Mouse (Mus musculus): ENCODE results near the gene Pbx1.

Gene Pbx1

DNA sequence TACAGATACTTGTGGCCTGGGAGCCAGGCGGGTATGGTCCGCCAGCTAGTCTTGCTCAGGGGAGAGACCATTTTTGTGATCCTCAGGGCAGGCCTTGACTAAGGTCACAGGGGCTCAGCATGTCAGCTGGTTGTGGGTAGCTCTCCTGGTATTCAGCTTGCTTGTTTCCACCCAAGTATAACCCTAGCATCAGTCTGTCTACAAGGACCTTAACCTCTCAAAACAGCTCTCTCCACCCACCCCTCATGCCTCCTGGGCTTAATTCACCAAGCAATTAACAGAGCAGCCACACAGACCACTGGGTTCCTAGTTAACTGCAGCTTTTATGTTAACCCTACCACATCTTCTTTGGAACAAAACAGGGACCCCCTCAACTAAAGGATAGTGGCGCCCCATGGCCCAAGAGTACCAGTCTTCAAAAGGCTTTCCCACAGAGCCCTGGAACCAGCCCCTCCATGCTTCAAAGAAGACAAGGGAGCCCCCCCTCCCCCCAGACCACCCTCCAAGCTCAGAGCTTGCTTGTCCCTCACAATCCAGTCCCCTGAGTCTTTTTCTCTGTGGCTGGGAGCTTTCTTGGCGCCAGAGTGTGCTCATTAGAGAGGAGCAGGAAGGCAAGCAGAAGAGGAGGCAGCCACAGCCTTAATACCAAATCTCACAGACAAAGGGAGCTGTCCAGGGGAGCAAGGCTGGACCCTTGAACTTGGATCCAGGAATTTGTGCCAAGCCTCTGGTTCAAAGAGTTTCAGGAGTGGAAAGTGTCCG is 48.1 kb downstream of the Pbx1 start:
- no peak for DNase-seq (ENCODE audit: low spot score)

DNA sequence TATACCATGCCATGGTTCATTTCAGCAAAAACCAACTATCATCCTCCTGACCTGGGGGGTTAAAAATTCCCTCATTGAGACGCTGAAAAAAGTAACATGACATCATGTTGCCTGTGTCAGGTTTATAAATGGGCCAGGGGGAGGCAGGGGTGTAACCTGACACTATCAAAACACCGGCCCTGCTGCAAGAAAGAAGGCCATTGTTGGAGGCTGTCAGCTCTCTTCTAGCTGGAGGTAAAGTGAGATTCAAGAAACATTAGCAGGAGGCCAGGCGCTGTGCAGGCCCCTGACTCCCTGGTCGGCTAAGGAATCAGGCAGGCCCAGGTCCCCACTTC is 49.3 kb downstream of the Pbx1 start:
- no peak for DNase-seq (ENCODE audit: low spot score)

DNA sequence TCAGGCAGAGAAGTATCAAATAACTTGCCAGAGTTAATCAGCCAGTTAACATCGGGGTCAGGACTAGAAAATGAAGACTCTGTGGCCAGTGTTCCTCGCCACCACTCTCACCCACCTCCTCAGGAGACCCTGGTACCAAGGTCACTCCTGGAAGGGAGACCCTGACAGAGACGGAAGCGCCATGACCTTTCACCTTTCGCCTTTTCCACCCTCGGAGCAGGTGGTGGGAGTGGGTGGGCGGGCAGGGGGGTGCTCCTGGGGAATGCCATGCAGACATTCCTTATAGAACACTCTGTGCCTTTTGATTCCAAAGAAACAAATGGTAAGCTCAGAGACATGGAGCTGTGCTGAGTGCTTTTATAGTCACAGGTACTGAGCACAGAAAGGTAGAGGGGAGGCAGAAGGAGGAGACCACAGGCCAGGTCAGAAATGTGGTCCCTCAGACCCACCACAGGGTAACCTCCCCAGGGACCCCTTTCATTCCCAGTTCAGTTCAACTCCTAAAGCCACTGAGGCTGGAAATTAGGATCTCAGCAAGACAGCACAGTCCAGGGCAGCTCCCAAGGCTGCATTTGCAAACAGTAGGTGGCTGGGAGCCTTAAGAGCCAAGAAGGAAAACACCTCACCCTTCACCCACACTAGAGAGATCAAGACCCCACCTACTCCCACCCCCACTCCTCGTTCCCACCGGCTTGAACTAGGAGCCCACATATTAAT is 49.8 kb downstream of the Pbx1 start:
- no peak for DNase-seq (ENCODE audit: low spot score)

DNA sequence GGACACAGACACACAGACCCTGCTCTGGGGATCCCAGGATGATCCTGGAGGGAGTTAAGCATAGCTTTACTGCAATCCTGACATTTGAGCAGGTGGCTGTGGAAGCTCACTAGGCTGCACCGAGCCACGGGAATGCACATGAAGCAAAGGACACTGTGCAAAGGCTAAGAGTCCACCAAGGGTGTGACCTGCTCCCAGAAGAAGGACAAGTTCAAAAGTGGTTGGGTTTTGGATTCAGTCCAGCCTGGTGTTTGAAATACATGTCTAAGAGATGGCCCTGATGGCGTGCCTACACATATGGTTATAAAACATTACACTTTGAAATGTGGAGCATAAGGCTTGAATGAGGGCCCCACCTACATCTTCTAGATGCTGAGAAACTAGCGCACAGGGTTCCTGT is 50.6 kb downstream of the Pbx1 start:
- no peak for DNase-seq (ENCODE audit: low spot score)

DNA sequence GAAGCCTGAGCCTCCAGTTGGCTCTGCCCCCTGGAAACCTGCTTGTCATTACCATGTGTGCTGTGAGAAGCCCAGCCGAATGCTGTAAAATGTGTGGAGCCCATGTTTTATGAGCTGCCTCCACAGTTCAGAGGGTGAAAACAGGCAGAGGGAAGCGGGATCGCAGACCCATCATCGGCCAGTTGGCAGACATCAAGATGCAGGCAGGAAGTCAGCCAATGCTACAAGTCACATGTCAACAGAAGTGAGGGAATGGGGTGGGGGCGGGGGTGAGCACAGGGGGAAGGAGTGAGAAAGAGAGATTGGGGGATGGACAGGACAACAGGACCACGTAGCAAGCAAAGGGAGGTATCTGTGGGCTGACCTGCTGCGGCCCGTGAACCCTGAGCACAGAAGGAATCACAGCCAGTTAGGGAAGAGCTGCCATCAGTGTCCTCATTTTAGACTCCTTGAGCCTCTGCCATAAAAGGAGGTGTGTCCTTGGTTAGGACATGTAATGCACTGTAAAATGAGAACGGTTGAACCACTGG is 51.8 kb downstream of the Pbx1 start:
- DNase-seq (ENCODE audit: low spot score) = no peak

DNA sequence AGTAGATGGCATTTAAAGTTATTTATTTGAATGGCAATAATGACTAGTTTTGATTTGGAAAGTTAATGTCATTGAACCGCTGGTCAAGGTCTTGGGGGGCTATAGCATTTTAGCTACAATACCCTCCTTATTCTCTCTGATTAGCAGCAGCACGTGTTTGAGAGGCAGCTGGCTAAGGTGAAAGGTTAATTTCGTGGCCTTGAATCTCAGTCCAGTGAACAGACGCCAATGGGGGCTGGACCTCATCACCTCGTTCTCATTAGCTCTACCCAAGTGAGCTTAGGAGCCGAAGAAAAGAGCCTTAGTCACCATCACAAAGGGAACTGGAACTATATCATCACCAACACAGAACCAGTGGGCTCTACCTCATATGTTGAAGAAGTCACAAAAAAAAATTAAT is 54.4 kb downstream of the Pbx1 start:
- DNase-seq (ENCODE audit: low spot score) = no peak

DNA sequence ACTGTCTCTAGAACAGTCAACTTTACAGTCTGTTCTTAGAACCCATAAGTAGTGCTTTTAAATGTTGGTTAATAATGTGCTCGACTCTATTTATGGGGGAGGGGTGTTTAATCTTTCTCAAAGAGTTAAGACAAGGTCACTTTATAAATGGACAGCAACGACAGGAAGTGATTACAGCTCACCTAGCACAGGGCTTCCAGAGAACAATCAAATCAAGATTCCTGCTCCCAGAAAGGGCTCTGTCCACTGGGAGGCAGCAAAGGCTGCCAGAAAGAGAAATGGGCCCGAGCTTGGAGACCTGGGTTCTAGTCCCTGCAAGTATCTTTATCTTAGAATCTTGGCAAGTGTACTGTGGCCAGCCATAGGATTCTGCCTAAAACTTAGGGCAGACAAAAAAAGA is 55.7 kb downstream of the Pbx1 start:
- DNase-seq (ENCODE audit: low spot score) = no peak

DNA sequence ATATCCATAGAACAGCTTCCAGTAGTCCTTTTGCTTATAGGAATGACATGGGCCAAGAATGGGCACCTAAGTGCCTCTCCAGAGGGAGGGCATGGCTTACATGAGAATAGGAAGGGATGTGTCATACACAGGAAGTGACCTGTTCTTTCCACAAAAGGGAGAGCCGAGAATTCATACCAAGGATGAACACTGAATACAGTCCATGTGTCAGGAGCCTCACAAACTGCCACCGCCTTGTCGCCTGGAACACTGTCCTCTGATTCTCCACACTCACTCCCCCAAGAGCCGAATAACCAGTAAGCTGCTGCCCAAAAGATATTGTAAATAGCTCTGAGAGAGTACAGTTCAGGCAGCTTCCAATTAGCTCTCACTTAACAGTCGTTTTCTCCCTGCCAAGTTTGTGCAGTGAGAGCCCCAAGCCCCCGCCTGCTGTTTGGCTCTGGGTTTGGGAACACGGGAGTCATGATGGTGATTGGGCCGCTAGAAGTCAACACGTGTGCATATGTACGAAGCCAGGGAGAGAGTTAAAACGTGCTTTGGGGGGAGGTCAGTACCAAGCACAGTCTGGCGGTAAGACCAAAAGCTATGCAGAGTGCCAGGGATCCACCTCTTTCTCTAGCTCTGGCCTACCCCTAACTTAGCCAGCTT is 57.0 kb downstream of the Pbx1 start:
- no peak for DNase-seq (ENCODE audit: low spot score)

DNA sequence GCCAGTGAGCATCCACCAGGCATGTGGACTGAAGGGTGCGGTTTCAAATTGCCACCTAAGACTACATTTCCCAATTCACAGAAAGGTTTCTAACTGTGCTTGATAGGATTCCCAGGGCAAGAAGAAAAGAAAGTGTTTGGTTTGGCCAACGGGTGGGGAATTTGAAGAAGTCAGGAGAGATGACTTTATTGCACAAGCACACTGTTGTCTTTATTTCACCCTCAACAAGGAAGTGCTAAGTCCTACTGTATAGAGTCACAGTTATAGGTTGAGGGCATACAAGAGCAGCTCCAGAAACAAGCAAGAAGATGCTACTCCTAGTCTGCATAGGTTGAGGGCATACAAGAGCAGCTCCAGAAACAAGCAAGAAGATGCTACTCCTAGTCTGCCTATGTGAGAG is 60.0 kb downstream of the Pbx1 start:
- no peak for DNase-seq (ENCODE audit: low spot score)

DNA sequence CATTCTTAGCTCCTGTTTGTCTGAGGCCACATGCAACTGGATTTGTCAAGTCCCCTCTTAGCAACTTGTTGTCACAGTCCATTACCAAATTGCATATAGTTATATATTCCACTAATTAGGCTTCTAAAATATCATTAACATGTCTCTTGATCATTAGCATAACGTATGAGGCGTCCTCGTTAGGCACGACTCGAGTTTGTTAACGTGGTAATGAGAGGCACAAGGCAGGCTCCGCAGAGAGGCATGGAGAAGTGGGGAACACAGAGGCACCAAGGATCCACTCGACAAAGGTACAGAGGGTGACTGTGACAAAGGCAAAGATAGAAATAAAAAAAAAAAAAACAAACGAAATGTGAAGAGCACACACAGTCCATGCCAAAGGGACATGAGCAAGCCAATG is 61.1 kb downstream of the Pbx1 start:
- no peak for DNase-seq (ENCODE audit: low spot score)

DNA sequence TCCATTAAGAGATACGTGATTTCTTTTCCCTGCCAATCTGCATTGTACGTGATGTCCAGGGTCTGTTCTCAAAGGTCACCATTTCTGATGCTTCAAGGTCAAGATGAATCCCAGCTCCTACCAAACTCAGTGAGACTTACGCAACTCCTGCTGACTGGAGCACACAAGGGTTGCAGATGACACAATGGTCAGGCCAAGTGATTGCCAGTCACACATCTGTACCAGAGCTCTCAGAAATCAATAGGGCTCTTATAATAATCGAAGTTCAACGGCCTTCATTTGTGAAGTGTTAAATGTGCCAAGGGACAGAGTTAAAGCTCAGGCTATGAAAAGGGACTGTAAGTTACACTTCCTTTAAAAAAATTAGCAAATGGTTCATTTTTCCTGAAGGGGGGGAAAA is 65.8 kb downstream of the Pbx1 start:
- no peak for DNase-seq (ENCODE audit: low spot score)

DNA sequence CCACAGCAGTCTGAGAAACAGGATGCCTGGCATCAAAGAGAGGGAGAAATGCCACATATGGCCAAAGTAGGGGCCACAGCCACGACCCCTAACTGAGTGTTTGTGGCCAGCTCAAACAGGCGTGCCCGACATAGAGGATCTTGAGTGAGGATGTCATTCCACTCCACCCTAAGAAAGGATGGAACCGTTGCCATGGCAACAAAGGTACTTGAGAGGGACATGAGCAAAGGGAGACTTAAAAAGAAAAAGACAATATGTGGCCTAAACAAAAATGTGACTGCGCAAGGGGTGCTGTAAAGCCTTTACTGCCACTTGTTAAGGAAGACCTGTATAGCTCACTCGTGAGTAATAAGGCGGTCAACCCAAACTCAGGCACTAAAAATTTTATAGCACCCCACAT is 67.7 kb downstream of the Pbx1 start:
- DNase-seq (ENCODE audit: low spot score) = no peak

DNA sequence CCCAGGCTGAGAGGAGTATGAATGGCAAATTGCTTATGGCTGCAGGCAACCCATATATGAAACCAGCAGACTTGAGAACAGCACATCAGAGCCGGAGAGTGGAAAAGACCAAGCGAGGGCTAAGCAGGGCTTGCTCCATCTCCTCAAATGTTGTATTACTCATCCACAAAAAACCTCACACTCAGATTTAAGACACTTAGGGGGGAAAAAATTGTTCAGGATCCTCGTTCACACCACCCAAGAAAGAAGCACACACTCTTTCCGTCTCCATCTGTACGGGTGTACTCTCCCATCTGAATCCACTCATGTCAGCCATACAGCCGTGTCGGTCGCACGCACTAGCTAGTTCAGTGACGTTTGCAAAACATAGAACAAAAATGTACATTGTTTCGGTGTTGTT is 69.0 kb downstream of the Pbx1 start:
- DNase-seq (ENCODE audit: low spot score) = no peak

DNA sequence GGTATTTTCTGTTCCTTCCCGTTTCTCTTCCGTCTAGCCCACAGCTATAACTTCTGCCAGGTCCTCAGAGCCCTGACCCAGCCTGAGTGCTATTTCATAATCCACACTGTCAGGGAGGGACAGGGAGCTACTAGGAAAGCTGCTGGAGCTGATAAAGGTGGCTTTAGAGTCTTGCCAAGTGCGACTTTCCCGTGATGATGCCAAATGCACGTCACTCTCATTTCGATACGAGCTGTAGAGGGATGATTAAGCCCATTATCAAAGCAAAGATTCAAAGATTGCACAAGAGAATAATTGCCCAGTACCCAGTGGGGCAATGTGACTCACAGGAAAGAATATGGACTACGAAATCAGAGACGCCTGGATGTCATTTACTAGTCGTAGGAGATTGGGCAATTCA is 69.6 kb downstream of the Pbx1 start:
- no peak for DNase-seq (ENCODE audit: low spot score)

DNA sequence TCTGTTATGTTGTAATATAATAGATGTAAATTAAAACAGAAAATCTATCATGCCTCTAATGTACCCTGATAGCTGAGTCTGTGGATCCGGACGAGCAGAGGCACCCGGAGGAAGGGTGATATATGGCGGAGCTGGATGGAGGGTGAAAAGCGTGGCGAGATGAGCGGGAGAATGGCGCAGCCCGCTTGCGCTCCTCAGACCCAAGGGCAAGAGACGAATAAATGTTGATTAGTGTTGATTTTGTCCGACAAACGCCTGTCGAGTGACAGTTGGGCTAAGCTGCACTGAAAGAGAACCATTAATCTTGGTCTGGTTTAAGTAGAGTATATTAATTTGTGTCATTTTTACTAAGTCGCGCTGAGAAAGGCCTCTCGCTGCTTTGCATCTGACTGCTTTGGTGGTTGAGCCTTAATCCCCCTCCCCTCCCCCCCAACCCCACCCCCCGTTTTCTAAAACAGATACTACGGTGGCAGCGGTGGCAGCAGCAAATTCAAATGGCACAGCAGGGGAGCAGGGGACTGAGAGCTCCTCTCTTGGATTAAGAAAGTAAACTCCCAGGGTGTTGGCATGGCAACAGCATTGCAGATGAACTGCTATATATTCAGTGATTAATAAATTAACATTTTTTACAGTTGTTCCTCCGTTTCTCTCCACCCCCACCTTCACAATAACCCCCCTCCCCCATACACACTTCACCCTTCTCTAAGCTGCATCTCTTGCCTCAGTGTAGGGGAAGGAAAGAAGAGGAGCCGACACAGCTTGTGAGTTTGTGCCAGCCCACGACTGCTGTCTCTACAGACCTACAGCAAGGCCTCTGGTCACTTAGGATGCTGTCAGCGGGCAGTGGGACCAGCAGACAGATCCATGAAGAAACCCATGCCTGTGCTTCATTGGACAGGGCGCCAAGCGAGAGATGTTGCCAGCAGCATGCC is 74.1 kb downstream of the Pbx1 start:
- DNase-seq (ENCODE audit: low spot score) = no peak

DNA sequence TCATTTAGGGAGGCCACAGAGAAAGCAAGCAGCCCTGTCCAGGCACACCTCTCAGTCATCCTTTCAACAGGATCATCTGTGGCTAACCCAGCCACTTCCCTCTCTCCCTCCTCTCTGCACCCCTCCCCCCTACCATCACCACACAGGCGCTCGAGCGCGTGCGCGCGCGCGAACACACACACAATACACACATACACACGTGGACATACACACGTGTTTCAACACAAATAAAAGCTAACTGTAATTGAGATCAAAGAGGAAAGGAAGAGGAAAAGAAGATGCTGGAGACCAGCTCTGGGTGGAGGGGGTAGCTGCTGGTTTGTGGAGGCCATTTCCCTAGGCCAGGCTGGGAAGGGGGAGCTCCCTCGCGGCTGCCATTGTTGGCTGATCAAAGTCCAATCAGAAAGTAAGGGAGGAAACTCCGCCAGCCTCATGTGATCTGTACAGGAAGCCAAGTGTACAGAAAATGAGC is 75.1 kb downstream of the Pbx1 start:
- no peak for DNase-seq (ENCODE audit: low spot score)

DNA sequence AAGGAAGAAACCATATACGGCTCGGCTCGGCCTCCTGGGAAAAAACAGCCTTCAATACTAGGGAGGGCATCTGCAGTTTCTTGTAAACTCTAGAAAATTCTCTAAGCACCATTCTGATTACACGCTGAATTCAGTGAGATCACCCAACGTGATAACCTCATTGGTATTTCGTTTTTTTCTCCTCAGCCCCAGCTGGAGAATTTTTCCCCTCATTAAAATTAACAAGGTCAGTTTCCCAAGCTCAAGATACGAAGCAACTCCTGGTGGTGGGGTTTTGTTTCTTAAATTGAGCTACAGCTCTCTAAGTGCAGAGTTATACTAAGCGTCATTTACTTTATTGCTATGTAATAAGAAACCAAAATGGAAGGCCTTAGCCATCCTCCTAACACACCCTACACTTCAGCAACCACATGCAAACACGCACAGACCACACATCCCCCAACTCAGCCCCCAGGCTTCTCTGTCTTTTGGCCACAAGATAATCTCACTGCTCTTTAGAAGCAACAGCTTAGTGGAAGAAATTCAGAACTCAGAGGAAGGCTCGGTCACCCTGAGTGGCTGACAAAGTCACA is 76.0 kb downstream of the Pbx1 start:
- no peak for DNase-seq (ENCODE audit: low spot score)

DNA sequence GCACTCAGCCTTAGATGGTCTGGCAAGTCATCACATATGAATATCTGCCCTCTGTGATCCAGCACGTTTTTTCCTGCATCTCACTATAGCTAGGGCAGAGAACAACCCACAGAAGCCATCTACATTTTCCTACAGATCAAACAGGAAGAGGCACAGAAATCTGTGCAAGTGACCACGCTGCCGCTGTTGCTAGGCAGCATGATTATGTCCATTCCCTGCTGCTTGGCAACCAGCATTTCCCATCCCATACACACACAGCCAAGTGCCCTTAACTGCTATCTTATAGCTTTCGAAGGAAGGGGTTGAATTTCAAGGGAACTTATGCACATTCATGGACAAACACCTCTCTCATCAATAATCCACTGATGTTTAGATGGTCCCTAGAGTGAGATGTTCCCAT is 77.1 kb downstream of the Pbx1 start:
- DNase-seq (ENCODE audit: low spot score) = no peak

DNA sequence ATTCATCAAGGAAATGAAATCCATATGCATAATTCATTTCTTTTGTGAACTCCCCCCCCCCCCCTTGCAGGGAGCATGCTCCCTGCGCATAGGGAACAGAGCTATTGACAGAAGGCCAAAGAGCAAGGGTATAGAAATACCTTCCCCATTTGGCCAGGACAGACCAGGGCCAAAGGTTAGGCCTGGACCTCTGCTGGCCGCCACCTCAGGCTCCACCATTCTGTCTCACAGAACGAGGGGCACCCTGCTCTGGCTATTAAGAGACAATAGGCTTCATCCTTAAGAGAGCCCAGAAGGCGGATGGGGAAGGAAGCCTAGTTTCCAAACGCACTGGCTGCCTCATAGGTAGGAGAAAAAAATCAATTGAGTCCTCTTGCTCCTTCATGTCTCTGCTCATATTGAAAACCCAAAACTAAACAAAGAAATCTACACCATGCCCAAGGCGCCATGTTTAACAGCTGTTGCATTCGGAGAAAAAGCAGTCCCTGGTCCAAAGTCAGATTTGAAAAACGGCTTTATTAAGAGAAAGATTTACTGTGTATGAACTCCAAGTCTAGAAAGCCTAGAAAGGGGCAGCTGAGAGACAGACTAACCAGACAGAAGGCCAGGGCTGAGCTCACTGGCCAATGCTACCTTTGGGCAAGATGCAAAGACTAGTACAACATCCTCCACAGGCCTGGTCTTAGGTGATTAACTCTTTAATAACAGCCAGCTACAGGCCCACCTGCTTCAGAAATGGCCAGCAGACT is 83.9 kb downstream of the Pbx1 start:
- DNase-seq (ENCODE audit: low spot score) = no peak

DNA sequence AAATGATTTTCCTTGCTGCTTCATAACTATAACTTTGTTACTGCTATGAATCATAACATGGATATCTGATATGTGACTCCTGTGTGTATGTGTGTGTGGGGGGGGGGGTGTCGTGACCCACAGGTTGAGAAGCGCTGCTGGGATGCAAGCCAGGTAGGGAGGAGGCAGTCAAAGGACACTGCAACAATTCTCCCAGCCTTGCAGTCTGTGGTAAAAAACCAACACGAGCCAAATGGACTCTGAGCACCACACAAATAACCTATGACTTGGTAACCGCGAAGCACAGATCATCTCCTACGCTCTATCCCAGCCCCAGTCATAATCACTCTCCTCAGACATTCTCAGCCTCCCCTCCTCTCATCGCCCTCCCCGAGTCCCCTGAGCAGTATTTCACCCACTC is 87.2 kb downstream of the Pbx1 start:
- no peak for DNase-seq (ENCODE audit: low spot score)

DNA sequence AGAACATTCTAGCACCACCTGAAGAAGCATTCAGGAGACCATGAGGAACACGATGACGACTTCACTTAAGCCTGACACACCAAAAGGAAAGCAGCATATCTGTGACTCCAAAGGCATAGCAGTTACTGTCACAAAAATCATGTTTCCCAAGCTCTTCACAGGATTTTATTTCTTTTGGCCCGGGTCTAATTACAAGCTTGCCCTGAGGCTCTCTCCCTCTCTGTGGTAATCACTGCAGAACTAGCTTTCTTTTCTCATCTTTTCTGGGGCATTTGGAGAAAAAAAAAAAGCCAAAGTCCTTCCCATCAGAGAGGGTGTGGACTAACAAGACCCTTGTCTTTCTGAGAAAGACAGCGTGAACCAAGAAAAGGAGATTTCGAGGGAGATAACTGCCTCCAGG is 87.8 kb downstream of the Pbx1 start:
- DNase-seq (ENCODE audit: low spot score) = no peak

Data from left cerebral cortex, adult 11 months (tissue).